Mouse (Mus musculus) stomach, postnatal 0 days (tissue): ENCODE data around the gene Gm20403.

Experiments used
- CTCF ChIP-seq: IDR thresholded peaks from 2 replicates; pipeline ENCODE4 v1.5.1; 2016; ENCODE audit warnings: antibody characterized with exemption, low read depth, mild to moderate bottlenecking, moderate library complexity
- EP300 ChIP-seq: optimal IDR thresholded peaks from 2 replicates; pipeline ENCODE3; 2016; ENCODE audit warnings: antibody characterized with exemption

- no peak for TF ChIP-seq CTCF
- no peak for TF ChIP-seq EP300
These were observed 9.6 kb upstream of the Gm20403 start for GRCm38 (mm10) chr12:54995965-54996364.
